Mouse (Mus musculus) heart, embryonic 12.5 days (tissue): ENCODE data around the gene Ccin. TPM values are rescaled to one million over a fixed set of nuclear protein-coding genes. Genes with fewer than 3 reads are reported as not detected.

ENCODE experiments used
- ATAC-seq: fragments of 200-750 bp; cut with Nextera tagmentation; 2 replicates; pipeline ENCODE4 v1.8.0; 2017; ENCODE audit warnings: moderate TSS enrichment, moderate library complexity; ENCODE audit not compliant: insufficient number of reproducible peaks, low FRiP score
- H3K27ac ChIP-seq: fragments of 300-500 bp; sonication (generic); 2 replicates; pipeline ENCODE4 v1.5.1; 2016; ENCODE audit warnings: mild to moderate bottlenecking, moderate library complexity; ENCODE audit not compliant: poor library complexity, severe bottlenecking
- H3K27me3 ChIP-seq: fragments of 300-500 bp; sonication (generic); replicated peaks from 2 replicates; pipeline ENCODE4 v1.6.1; 2016; ENCODE audit warnings: mild to moderate bottlenecking, moderate library complexity
- H3K36me3 ChIP-seq: fragments of 300-500 bp; sonication (generic); 2 replicates; pipeline ENCODE4 v1.6.1; 2016; ENCODE audit warnings: mild to moderate bottlenecking, moderate library complexity
- H3K4me1 ChIP-seq: fragments of 300-500 bp; sonication (generic); replicated peaks from 2 replicates; pipeline ENCODE4 v1.6.1; 2016; ENCODE audit warnings: mild to moderate bottlenecking
- H3K4me2 ChIP-seq: fragments of 300-500 bp; sonication (generic); 2 replicates; pipeline ENCODE4 v1.6.1; 2016; ENCODE audit warnings: mild to moderate bottlenecking, moderate library complexity
- H3K4me3 ChIP-seq: fragments of 300-500 bp; sonication (generic); 2 replicates; pipeline ENCODE4 v1.5.1; 2016; ENCODE audit warnings: mild to moderate bottlenecking
- H3K9ac ChIP-seq: fragments of 300-500 bp; sonication (generic); 2 replicates; pipeline ENCODE4 v1.6.1; 2016; ENCODE audit warnings: mild to moderate bottlenecking, moderate library complexity
- H3K9me3 ChIP-seq: fragments of 300-500 bp; sonication (generic); replicated peaks from 2 replicates; pipeline ENCODE4 v1.6.1; 2016; ENCODE audit warnings: mild to moderate bottlenecking, moderate library complexity
- WGBS: fragments of 180-500 bp; shearing (Covaris S2); methylation state at CpG from one replicate; pipeline ENCODE4 v1.1.7; 2016; 5-methylcytosine and 5-hydroxymethylcytosine counted together
- polyA plus RNA-seq: library from polyadenylated mRNA; unstranded; fragments of >200 nt; fragmentation: Nextera tagmentation; extraction: Ambion mirVana; gene quantifications from 2 replicates; pipeline ENCODE4 v1.2.1, GENCODE M21; 2016

Gene Ccin
- polyA plus RNA-seq, 1 experiment from 2014 or later = 0.09 TPM

DNA sequence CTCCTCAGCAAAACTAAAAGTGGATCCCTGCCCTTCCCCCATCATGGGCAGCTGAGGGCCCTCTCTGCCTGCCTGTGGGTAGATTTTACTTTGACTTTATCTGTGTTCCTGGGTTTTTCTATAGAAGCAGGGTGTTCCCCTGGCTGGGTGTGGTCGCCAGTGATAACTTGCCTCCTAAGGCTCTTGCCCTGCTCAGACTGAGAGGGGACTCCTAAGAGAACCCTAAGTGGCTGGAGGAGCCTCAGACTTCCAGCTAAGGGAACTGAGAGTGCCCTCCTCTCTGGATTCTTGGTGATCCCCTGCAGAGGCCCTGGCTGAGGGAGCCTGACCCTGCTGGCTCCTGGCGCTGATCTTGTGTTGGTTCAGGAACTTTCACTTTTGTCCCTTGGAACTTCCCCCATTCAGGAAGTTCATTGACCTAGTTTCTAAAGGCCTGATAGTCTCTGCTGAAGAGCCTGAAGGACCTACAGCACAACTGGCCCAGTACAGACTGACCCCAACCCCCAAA is 18.9 kb upstream of the Ccin start:
- no peaks in the 10 kb centered on the region for H3K36me3 ChIP-seq

DNA sequence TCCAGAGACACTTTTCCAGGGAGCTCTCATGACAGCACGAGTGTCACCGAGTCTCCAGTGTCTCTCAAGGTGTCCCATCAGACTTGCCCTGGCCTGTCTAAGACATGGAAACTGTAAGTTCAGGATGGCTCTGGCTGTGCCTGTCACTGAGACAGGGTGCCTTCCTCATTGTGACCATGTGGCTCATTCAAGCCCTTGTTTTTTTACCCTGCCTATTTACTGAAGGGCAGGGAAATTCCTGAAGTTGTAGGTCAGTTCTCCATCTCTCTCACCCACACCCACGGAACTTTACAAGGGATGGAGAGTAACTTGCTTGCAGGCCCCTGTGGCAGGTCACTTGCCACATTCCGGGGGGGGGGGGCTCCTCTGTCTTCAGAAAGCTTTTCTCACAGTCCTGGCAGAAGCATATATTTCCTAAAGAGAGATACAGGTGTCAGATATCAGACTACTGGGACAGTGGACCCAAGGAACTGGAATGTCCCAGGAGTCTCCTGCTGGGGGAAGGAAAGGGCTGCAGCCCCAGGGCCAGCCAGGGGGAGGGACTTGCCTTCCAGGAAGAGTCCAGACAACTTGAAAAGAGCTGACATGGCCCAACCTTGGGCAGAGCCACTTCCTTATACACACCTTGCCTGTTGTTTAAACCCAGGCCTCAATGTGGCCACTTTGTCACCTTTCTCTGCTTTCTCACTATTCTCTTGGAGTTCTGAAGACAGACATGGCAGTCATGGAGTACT is 18.2 kb upstream of the Ccin start:
- H3K9ac ChIP-seq = peak overlapping the region; percentile 50; the same call in 1 of the 2 replicates
- peak overlapping the region; percentile 60 for H3K27ac ChIP-seq
- peak overlapping the region; percentile 53 for H3K4me2 ChIP-seq
- H3K27me3 ChIP-seq = no peaks in the 10 kb centered on the region
- H3K4me3 ChIP-seq = no peak overlapping the region
- no peaks in the 10 kb centered on the region for H3K9me3 ChIP-seq
- WGBS = 29% methylated on average over 4 of the region's 4 CpGs
- H3K36me3 ChIP-seq = 0 out of 2 replicates have a peak, but pooled peaks cover 4% of the 10 kb centered on the region
- ATAC-seq = no peak
- peaks cover 54% of the 10 kb centered on the region for H3K4me1 ChIP-seq

More for the DNA sequence above, 18.9 kb upstream of the Ccin start:
- ATAC-seq = peak; percentile 28; the same call in 1 of the 2 replicates
- Histone ChIP-seq H3K9me3 (no peaks in the 10 kb centered on the region), H3K9ac (peak overlapping the region; percentile 50; the same call in 1 of the 2 replicates), H3K27ac (peak overlapping the region; percentile 60), H3K27me3 (no peaks in the 10 kb centered on the region), H3K4me2 (peak overlapping the region; percentile 53), H3K4me3 (peak overlapping the region; percentile 4; the same call in 1 of the 2 replicates), H3K4me1 (peaks cover 57% of the 10 kb centered on the region)
- 26% methylated on average over 2 of the region's 2 CpGs for WGBS

DNA sequence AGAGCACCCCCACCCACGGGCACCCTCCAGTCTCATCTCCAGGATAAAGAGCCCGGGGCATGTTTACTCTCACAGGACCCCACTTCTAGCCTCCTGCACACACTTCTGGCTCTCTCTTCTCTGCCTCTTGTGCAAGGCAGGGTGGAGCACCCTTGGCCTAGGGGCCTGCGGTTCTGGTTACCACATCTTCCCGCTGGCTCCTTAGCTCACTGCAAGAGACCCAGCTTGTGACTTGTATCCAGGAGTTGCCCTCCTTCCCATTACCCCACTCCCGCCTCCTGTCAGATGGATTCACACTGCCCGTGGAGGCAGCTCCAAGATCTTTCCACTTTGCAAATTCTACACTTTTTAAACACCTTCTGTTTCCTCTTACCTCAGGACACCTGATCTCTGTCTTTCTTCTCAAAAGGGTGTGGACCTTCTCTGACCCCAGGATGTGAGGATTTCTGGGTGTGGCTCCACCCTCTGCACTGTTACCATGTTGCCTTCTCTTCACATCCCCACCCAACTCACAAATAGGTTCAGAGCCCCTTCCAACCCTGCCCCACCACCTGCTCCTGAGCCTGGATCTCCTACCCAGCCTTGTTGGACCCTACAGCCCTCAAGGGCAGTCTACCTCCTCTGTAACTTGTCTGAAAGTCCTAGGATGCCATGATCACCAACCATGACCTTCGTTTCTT is 17.3 kb upstream of the Ccin start:
- ATAC-seq = no peak
- 78% methylated on average over 7 of the region's 7 CpGs for WGBS
- H3K4me1 ChIP-seq = peaks cover 58% of the 10 kb centered on the region

DNA sequence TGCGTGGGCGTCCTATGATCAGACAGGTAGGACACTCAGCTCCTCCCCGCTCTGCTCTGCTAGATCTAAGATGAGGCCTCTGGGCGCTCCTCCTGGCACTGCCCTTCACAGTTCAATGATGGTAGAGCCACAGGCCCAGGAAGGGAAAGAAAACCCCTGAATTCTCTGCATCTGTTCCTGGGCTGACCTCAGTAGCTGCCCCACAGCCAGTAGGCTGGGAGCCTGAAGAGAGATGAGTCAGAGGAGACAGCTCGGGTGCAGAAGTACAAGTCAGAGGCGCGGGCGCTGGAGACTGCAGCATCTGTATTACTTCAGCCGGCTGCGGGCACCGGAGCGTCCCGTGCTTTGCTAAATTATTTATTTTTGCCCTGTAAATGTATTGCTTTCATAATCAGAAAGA is 14.6 kb upstream of the Ccin start:
- Histone ChIP-seq H3K9ac (0 out of 2 replicates have a peak overlapping the region, but pooled peaks have one; percentile 38), H3K4me3 (no peak overlapping the region), H3K27me3 (no peaks in the 10 kb centered on the region), H3K27ac (0 out of 2 replicates have a peak overlapping the region, but pooled peaks have one; percentile 25), H3K4me2 (no peak overlapping the region), H3K36me3 (peaks cover 15% of the 10 kb centered on the region), H3K9me3 (no peaks in the 10 kb centered on the region), H3K4me1 (peaks cover 73% of the 10 kb centered on the region)
- ATAC-seq = no peak
- 45% methylated on average over 13 of the region's 13 CpGs for WGBS

More for the DNA sequence above, 17.3 kb upstream of the Ccin start:
- Histone ChIP-seq H3K36me3 (peaks cover 12% of the 10 kb centered on the region), H3K4me3 (no peak overlapping the region), H3K9me3 (no peaks in the 10 kb centered on the region), H3K4me2 (no peak overlapping the region), H3K27me3 (no peaks in the 10 kb centered on the region), H3K9ac (no peak overlapping the region), H3K27ac (no peak overlapping the region)

DNA sequence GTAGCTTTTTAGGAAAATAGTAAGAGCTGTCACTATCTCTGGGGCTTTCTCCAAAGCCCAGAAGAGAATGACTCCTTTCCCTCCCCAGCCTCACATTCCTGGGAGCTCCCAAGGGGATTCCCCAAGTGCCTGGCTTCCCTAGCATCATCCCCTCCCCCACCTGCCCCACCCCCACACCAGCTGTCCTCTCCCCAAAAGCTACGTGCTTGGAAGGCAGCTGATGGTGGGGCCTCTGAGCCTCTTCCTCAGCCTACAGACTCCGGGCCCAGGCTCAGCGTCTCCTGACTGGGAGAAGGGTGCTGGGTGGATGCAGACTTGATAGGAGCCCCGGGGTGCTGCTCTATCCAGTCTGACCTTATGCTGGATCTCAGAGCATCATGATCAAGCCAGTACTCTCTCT is 13.9 kb upstream of the Ccin start:
- Histone ChIP-seq H3K4me2 (no peak overlapping the region), H3K36me3 (peaks cover 17% of the 10 kb centered on the region), H3K27me3 (no peaks in the 10 kb centered on the region), H3K9me3 (no peaks in the 10 kb centered on the region), H3K4me1 (peaks cover 68% of the 10 kb centered on the region), H3K9ac (no peak overlapping the region), H3K4me3 (no peak overlapping the region), H3K27ac (no peak overlapping the region)
- no peak for ATAC-seq
- 15% methylated on average over 4 of the region's 4 CpGs for WGBS

DNA sequence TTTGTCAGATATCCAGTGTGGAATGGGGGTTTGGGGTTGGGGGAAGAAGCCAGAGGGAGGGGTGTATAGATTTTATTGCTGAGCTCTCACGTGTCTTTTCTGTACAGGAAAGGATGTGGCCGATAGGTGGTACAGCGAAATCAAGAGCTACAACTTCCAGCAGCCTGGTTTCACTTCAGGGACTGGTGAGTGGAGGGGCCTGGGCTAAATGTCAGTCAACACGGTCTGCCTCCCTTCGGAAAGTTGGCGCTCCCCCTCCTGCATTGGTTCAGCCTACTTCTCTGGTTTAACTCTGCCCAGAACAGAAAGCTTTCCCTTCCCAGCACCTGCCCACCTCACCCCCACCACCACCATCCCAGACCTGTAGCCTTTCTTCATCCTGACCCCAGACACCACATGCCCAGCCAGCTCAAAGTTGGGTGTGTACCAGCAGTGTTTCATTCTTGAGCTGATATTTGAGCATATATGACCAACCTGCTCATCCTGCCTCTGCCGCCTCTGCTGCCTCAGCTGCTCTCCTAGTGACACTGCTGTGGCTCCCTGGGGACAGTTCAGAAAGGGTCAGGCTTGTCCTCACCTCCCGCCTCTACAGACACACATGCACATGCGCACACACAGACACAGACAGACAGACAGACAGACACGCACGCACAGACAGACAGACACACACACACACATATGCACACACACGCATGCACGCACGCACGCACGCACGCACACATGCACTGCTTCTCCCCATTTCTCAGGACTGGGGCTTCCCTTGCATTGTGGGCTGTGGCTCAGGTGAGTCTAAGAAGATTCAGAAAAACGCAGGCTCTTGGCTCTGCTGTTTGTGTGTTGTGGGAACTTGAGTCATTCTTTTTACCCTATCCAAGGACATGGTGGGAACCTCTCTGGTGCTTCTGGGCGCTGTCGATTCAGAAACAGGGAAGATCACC is 12.6 kb upstream of the Ccin start:
- no peaks in the 10 kb centered on the region for H3K9me3 ChIP-seq
- no peaks in the 10 kb centered on the region for H3K27me3 ChIP-seq
- no peak overlapping the region for H3K27ac ChIP-seq
- peaks cover 55% of the 10 kb centered on the region for H3K4me1 ChIP-seq
- H3K4me2 ChIP-seq = no peak overlapping the region
- no peak for ATAC-seq
- H3K9ac ChIP-seq = no peak overlapping the region
- 84% methylated on average over 20 of the region's 20 CpGs for WGBS
- H3K36me3 ChIP-seq = peaks cover 17% of the 10 kb centered on the region
- H3K4me3 ChIP-seq = no peak overlapping the region

DNA sequence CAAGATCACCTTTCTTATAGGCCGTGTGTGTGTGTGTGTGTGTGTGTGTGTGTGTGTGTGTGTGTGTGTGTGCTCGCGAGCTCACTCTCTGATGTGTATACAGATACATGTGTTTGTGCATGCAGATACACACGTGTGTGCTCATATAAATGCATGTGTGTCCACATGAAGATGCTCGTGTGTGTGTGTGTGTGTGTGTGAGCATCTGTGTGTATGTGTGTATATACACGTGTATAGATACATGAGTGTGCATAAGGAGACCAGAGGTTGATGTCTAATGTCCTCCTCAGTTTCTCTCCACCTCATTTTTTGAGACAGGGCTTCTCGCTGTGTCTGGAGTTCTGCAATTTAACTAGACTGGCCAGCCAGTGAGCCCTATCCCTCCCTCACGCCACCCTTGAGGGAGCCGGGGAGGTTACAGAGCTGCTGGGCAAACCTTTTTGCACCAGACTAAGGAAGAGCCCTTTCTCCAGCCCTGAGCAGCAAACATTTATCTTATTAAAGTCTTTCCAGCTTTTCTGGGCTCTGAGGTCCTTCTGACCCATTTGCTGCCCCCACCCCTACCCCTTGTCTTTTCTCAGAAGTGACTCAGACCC is 11.6 kb upstream of the Ccin start:
- 50% methylated on average over 9 of the region's 9 CpGs for WGBS
- Histone ChIP-seq H3K27ac (peak overlapping the region; percentile 84), H3K4me3 (no peak overlapping the region), H3K9ac (peak overlapping the region; percentile 40; the same call in 1 of the 2 replicates), H3K9me3 (no peaks in the 10 kb centered on the region), H3K4me1 (peaks cover 47% of the 10 kb centered on the region), H3K36me3 (peaks cover 24% of the 10 kb centered on the region), H3K4me2 (peak overlapping the region; percentile 54), H3K27me3 (no peaks in the 10 kb centered on the region)
- ATAC-seq = no peak; the same call in 1 of the 2 replicates

DNA sequence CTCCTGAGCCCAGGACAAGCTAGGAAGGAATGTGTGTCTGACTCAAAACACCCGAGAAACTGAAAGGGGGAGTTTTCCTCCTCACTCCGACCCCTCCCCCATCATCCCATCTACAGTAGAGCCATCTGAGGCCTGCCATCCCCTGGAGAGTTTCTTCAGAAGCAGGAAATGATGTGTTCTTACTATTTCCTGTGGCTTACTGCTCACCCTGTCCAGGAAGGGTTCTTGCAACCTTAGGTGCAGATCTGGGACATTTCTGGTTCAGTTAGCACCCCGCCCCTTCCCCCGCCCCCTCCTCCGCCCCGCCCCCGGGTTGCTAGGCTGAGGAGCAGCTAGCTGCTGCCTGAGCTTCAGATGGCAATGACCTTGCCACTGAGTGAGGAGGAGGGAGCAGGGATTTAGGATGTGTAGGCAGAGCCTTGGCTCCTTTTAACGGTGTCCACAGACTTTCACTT is 11.1 kb upstream of the Ccin start:
- peaks cover 25% of the 10 kb centered on the region for H3K36me3 ChIP-seq
- peak overlapping the region; percentile 40; the same call in 1 of the 2 replicates for H3K9ac ChIP-seq
- H3K27me3 ChIP-seq = no peaks in the 10 kb centered on the region
- no peak overlapping the region for H3K4me3 ChIP-seq
- H3K4me1 ChIP-seq = peaks cover 47% of the 10 kb centered on the region
- peak overlapping the region; percentile 54 for H3K4me2 ChIP-seq
- peak; percentile 74 for ATAC-seq
- H3K9me3 ChIP-seq = no peaks in the 10 kb centered on the region
- peak overlapping the region; percentile 84 for H3K27ac ChIP-seq
- WGBS = 3% methylated on average over 8 of the region's 8 CpGs

DNA sequence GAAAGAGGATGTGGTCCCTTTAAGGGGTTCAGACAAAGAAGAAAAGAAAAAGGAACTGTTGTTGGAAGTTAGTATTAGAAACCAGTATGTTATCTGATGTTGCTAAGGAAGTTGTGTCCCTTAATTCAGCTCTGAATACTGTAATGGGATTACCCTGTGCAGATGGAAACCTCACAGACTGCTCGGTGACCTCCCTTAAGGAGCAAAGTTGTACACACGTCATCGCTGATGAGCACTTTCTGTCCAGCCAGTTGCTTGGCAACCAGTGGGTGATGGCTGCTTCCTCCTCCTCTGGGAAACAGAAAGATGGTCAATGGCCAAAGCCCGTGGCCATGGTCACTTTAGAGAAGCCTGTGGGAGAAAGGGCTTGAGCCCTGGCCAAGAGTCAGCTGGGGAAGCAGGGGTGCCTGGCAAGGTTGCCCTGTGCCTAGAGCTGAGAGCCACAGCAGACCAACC is 9.7 kb upstream of the Ccin start:
- Histone ChIP-seq H3K4me3 (no peak overlapping the region), H3K4me2 (no peak overlapping the region), H3K4me1 (peaks cover 44% of the 10 kb centered on the region), H3K27ac (peak overlapping the region; percentile 32; the same call in 1 of the 2 replicates), H3K27me3 (no peaks in the 10 kb centered on the region), H3K9ac (no peak overlapping the region), H3K36me3 (peaks cover 28% of the 10 kb centered on the region), H3K9me3 (no peaks in the 10 kb centered on the region)
- 48% methylated on average over 4 of the region's 4 CpGs for WGBS
- peak; percentile 19; the same call in 1 of the 2 replicates for ATAC-seq
